Mouse (Mus musculus) testis, adult 10 weeks (tissue): ENCODE data around the gene Cd300lf. TPM values are rescaled to one million over a fixed set of nuclear protein-coding genes. Genes with fewer than 3 reads are reported as not detected.

Experiments used
- polyA plus RNA-seq: library from polyadenylated mRNA; stranded (reverse); fragments of 350-450 nt; fragmentation: Illumina TruSeq; extraction: RNeasy Lipid Tissue Mini Kit (QIAGEN cat#74804); gene quantifications from one replicate; pipeline ENCODE4 v1.2.3, GENCODE M21; 2014; ENCODE audit warnings: low read depth, low replicate concordance

Gene Cd300lf
- not detected for polyA plus RNA-seq

GRCm38 (mm10) chr11:115133800-115134199 is at the start of gene Cd300lf:
Cd300lf (minus strand) TSS chr11:115133992.

GRCm38 (mm10) chr11:115162832-115163480 is 29.2 kb upstream of the Cd300lf start, which contains the start of gene Slc9a3r1:
Slc9a3r1 (plus strand) TSS chr11:115163341.

GRCm38 (mm10) chr11:115091362-115091901 is 42.4 kb downstream of the Cd300lf start, which contains the start of gene Rab37:
Rab37 (plus strand) TSS chr11:115091431.

Other genes starting within 250 kb of the Cd300lf start
- 0.24 TPM for gene Cd300a, start 244.0 kb downstream of the Cd300lf start, polyA plus RNA-seq
- gene Cd300lb, start 199.6 kb downstream of the Cd300lf start, polyA plus RNA-seq: not detected
- gene Cd300c, start 164.8 kb downstream of the Cd300lf start, polyA plus RNA-seq: not detected
- 0.41 TPM for gene Cd300ld, start 144.1 kb downstream of the Cd300lf start, polyA plus RNA-seq
- 0.22 TPM for gene Cd300c2, start 132.1 kb downstream of the Cd300lf start, polyA plus RNA-seq
- gene Cd300ld2, start 117.8 kb downstream of the Cd300lf start, polyA plus RNA-seq: not detected
- not detected for gene Cd300ld4, start 107.0 kb downstream of the Cd300lf start, polyA plus RNA-seq
- 1.1 TPM for gene Cd300ld5, start 96.2 kb downstream of the Cd300lf start, polyA plus RNA-seq
- gene Cd300ld3, start 85.6 kb downstream of the Cd300lf start, polyA plus RNA-seq: 1.1 TPM
- not detected for gene Cd300e, start 71.8 kb downstream of the Cd300lf start, polyA plus RNA-seq
- gene Rab37, start 42.6 kb downstream of the Cd300lf start, polyA plus RNA-seq: not detected
- gene Slc9a3r1, start 29.3 kb upstream of the Cd300lf start, polyA plus RNA-seq: 5.1 TPM
- 0.13 TPM for gene Tmem104, start 53.5 kb upstream of the Cd300lf start, polyA plus RNA-seq
- 7.1 TPM for gene Nat9, start 53.9 kb upstream of the Cd300lf start, polyA plus RNA-seq
- gene Grin2c, start 133.3 kb upstream of the Cd300lf start, polyA plus RNA-seq: 0.04 TPM
- 5.7 TPM for gene Fdxr, start 143.1 kb upstream of the Cd300lf start, polyA plus RNA-seq
- 3.2 TPM for gene Fads6, start 163.7 kb upstream of the Cd300lf start, polyA plus RNA-seq
- 0.53 TPM for gene Otop2, start 173.2 kb upstream of the Cd300lf start, polyA plus RNA-seq
- 0.28 TPM for gene Ush1g, start 188.0 kb upstream of the Cd300lf start, polyA plus RNA-seq
- gene Otop3, start 200.7 kb upstream of the Cd300lf start, polyA plus RNA-seq: not detected
- gene Hid1, start 233.8 kb upstream of the Cd300lf start, polyA plus RNA-seq: not detected
- 0.29 TPM for gene Cdr2l, start 247.9 kb upstream of the Cd300lf start, polyA plus RNA-seq